Comparison of ENCODE assay signal across 9 mouse cellular contexts in the genomic region with DNA sequence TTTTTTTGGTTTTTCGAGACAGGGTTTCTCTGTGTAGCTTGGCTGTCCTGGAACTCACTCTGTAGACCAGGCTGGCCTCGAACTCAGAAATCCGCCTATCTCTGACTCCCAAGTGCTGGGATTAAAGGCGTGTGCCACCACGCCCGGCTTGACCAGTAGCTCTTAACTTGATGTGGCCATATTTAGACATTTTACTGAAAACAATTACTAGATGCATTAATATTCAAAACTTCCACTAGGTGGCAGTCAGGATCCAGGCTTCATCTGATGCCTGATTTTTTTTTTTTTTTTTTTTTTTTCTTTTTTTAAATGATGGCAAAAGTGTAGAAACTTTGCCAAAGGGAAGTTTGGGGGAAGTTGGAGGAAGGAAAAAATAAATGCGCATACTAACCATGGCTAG. TPM values are rescaled to one million over a fixed set of nuclear protein-coding genes. Genes with fewer than 3 reads are reported as not detected.
DNase-seq lines count a peak whose midpoint lies in the region; ATAC-seq lines count a peak whose summit lies in the region.
"Had no signal": no experiment of that assay in that cellular context is flagged by ENCODE, and none has a peak within 500 bp of the region (broad histone marks: within the 10 kb centered on the region; RNA-seq: fewer than 3 reads in every experiment).

No protein-coding gene starts in this region.

- H3K36me3 ChIP-seq in heart, embryonic 16.5 days (ENCODE audit: control insufficient read depth, insufficient read depth): no peaks in the 10 kb centered on the region

- peak overlapping the region; percentile 40 for H3K4me2 ChIP-seq in heart, embryonic 16.5 days (ENCODE audit: low read depth, low read length)

- H3K4me1 ChIP-seq in heart, embryonic 16.5 days (ENCODE audit: control insufficient read depth, insufficient read depth, low read length): peaks cover 9% of the 10 kb centered on the region

- H3K27me3 ChIP-seq in heart, embryonic 16.5 days (ENCODE audit: control insufficient read depth, insufficient read depth, low read length): no peaks in the 10 kb centered on the region

- ATAC-seq in heart, embryonic 16.5 days (replicated peaks; ENCODE audit: extremely low read depth, insufficient read depth, low FRiP score): no peak
- peak; percentile 10; the same call in 1 of the 2 replicates for ATAC-seq in megakaryocyte progenitor cell, adult 5-6 weeks (replicated peaks; ENCODE audit: poor library complexity)

- WGBS in heart, embryonic 16.5 days: 11% methylated on average over 7 of the region's 7 CpGs

- peak overlapping the region; percentile 39; the same call in 1 of the 2 replicates for H3K9ac ChIP-seq in heart, embryonic 16.5 days (ENCODE audit: low read length)

- intact Hi-C loops in left cerebral cortex, postnatal 10 days (cut with DNase I): loop anchor here (1.0 to 5.0 kb wide), 2 partner anchors 138 to 185 kb away; no protein-coding TSS in a partner anchor

- no peaks in the 10 kb centered on the region for H3K9me3 ChIP-seq in heart, embryonic 16.5 days (replicated peaks; ENCODE audit: control insufficient read depth, low read length)

- DNase-seq in left cerebral cortex, postnatal 10 days (ENCODE audit: extremely low spot score in 1 of 2, low spot score in 2 of 2): peak; percentile 41 to 61
- DNase-seq in left cerebral cortex, adult 9 months (ENCODE audit: low spot score in 2 of 2): no peak
- DNase-seq in MN1 (ENCODE audit: low spot score): peak; percentile 86
- peak; percentile 67 for DNase-seq in c-Kit-positive CD71-positive TER-119-positive erythroid progenitor cells, embryonic 14.5 days (ENCODE audit: low spot score)
- no peak for DNase-seq in urinary bladder, postnatal 10 days (ENCODE audit: low spot score)

- H3K4me3 ChIP-seq in heart, embryonic 16.5 days (ENCODE audit: low read length): no peak overlapping the region

- H3K27ac ChIP-seq in heart, embryonic 16.5 days (ENCODE audit: low read length): no peak overlapping the region

RNA-seq across cellular contexts. Expression of a gene that starts 4.2 kb away (rescaled TPM):
- total RNA-seq in left cerebral cortex, postnatal 10 days (2021): 10 to 100 TPM; 32.3 to 38.3 TPM
- polyA plus RNA-seq in heart, embryonic 16.5 days (2015; fragmentation: Nextera tagmentation; extraction: Ambion mirVana): 25.5 and 28.0 TPM in 2 replicates
- 83.2 and 83.5 TPM in 2 replicates for total RNA-seq in megakaryocyte progenitor cell, adult 5-6 weeks (2015)
- total RNA-seq in megakaryocyte progenitor cell, adult 5-6 weeks (2017): 32.3 and 42.5 TPM in 2 replicates

RNA-seq across cellular contexts. Expression of a gene that starts 23.0 kb away (rescaled TPM):
- not detected for total RNA-seq in left cerebral cortex, postnatal 10 days (2021)
- polyA plus RNA-seq in heart, embryonic 16.5 days (2015; fragmentation: Nextera tagmentation; extraction: Ambion mirVana): 3.5 TPM in 1 of 2 replicates, not detected in the other
- total RNA-seq in megakaryocyte progenitor cell, adult 5-6 weeks (2015): not detected in 2 replicates
- total RNA-seq in megakaryocyte progenitor cell, adult 5-6 weeks (2017): not detected in 2 replicates
- total RNA-seq: hematopoietic stem cell, adult 5-6 weeks had no signal
- polyA plus RNA-seq: spleen, adult 2 months had no signal

Comparison
In these comparisons a context has a peak if more than half of its experiments do, and no peak if none do; other contexts are left out.
1. DNase-seq: peak in left cerebral cortex, postnatal 10 days (2 of 2), MN1 (single experiment) and c-Kit-positive CD71-positive TER-119-positive erythroid progenitor cells, embryonic 14.5 days (single experiment); none in left cerebral cortex, adult 9 months (0 of 2) and urinary bladder, postnatal 10 days (single experiment).